Mouse (Mus musculus) cerebellum, adult (tissue): ENCODE data around the gene Kcnip1.

ENCODE experiments used
- ATAC-seq: cut with Nextera tagmentation; 2 replicates; pipeline ENCODE4 v1.9.2; 2017; ENCODE audit warnings: mild to moderate bottlenecking, moderate library complexity, mixed read lengths; ENCODE audit not compliant: insufficient number of reproducible peaks, low FRiP score, low TSS enrichment

Kcnip1 gene

GRCm38 (mm10) chr11:33993496-33993895 is 544 bp upstream of the Kcnip1 start:
- ATAC-seq: no peak

DNA sequence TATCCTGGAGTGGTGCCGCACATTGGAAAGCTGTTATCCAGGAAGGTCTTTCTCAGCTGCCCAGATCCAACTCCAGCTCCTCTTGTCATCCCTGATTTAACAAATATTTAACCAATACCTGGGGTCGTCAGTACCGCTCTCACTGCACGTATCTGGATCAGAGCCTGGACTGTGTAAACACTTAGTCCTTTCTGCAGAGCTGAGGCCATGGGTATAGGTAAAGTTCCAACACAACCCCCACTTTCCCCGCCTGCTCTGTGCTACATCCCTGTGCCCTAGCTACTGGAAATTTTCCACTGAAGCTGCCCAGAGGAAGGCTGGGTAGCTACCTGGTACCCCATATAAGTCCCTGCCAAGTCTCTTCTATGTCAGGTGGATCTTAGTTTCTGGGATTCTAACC is 3.0 kb downstream of the Kcnip1 start:
- ATAC-seq: no peak

DNA sequence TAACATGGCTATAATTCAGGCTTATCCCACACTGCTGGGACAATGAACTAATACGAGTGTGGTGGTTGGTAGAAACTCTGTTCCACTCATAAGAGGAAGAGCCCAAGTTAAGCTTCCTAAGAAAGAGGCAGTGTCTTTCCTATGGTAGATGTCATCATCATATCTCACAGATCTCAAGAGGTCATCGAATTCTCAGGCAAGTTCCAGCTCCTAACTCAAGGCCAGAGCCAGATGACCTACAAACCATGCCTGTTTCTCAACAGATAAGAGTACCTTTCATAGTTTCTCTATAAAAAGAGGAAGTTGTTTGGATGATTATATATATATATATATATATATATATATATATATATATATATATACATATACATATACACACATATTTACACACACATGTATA is 6.4 kb downstream of the Kcnip1 start:
- ATAC-seq: no peak

GRCm38 (mm10) chr11:33980146-33980545 is 12.8 kb downstream of the Kcnip1 start:
- ATAC-seq: no peak

DNA sequence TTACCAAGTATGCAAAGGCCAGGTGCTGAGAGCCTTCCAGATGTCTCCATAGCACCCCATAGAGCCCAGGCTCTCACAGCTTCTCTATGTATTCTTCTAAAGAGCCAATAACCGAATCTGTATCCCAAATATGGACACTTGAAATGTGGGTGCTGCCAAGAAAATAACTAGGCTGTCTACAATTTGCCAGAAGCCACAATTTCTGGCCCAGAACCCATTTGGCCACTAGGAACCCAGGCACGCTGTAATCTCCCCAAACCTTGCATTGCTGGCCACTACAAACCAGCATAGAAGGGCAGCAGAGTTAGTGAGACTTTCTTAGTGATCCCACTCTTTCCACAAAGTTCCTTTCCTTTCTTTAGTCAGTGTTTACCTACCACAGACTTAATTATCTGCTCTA is 17.8 kb downstream of the Kcnip1 start:
- no peak for ATAC-seq

DNA sequence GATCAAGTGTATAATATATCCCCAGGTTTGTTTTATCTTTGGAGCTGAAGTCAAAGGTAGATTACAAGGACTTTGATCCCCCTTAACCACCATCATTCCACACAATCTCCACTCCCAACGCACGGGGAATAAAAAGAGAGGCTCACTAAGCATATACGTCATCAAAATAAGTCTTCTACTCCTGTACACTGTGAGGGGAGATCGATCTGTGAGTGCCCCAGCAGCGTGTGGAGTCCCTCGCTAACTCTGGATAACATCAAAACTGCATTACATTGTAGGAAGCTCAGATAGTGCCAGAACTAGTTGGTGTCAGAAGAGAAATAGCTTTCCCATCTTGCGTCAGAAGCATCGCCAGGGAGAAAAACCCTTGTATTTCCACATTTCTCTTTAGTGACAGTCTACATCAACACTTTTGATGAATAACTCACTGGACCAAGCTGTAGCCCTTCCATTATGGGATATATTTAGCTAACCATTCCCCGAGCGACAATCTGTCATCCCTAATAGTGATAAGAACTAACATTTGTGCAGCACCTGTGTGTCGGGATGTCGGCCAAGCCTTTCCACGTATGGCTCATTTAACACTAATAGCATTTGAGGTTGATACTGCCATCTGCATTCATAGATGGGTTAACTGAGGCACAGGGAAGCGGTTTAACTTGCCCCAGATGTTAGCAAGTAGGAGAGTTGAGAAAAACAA is 18.5 kb downstream of the Kcnip1 start:
- ATAC-seq: no peak

DNA sequence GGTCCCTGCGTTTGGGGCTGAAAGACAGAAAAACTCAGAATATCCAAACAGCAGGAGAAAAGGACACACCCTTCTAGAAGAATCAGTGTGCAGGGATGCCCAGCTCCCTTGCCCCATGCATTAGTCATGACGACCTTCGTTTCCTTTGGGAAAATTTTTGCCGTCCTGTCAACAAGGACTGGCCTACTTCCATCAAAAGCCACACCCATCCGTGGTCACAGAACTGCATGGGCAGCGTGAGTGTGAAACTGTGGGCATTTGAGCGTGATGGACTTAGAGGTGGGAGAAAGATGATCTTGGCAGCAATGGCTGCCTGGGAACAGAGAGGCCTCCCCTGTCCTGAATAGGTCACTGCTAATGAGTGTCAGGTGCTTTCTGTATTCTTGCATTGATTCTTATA is 20.8 kb downstream of the Kcnip1 start:
- no peak for ATAC-seq

GRCm38 (mm10) chr11:33969199-33969598 is 23.8 kb downstream of the Kcnip1 start:
- no peak for ATAC-seq

DNA sequence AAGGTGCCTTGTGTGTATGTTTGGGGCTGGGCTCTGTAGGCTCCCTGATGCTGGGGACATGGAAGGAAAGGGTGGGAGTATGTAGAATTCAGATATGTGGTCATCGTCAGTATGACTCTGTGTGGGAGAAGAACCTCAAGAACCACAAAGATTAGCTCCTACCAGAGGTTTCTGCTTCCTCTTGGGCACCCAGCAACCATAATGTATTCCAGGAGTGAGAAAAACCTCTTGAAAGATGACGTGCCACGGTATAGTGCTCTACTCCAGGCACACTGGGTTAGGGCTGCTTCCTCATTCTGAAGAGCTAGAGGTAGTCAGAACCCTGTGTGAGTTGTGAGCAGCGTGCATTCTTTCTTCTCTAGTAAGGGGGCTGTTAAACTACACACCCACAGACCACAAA is 25.2 kb downstream of the Kcnip1 start:
- ATAC-seq: no peak

DNA sequence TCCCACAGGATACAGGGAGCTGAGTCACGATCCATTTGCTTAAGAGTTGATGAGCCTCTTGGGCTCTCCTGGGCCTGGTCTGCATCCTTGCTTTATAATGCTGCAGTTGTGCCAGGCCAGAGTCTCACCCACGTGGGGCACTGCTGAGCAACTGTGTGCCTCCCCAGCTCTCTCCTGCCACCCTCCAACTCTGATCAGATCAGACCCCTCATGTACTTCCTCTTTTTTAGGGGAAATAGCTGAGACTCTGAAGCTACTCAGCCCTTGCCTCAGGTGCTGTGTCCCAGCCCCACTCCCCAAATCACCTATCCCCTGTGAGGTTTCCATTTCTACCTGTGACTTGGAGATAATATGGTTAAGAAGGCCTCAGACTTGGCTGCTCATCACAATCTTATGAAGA is 27.6 kb downstream of the Kcnip1 start:
- no peak for ATAC-seq

GRCm38 (mm10) chr11:33962688-33963407 is 30.1 kb downstream of the Kcnip1 start, which contains the start of gene Kcnmb1:
TSS of gene Kcnmb1 (plus strand) at chr11:33963013.
- ATAC-seq: no peak

DNA sequence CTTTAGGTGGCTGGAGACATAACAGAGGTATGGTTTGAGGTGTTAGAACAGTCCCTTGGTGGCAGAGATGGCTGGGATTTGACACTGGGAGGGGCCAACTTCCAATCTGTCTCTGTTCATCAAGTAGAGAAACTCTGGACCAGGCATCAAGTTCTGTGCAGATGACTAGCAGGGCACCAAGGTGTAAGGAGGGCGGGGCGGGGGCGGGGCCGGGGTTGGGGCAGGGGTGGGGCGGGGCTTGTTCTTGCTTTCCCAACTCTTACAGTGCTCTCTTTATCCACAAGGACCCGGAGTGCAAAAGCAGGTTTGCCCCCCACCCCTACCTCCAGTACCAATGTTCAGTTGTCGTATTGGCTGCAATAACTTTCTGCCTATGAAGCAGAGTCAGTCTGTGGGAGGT is 30.8 kb downstream of the Kcnip1 start:
- no peak for ATAC-seq

GRCm38 (mm10) chr11:33958713-33959112 is 34.2 kb downstream of the Kcnip1 start:
- no peak for ATAC-seq

DNA sequence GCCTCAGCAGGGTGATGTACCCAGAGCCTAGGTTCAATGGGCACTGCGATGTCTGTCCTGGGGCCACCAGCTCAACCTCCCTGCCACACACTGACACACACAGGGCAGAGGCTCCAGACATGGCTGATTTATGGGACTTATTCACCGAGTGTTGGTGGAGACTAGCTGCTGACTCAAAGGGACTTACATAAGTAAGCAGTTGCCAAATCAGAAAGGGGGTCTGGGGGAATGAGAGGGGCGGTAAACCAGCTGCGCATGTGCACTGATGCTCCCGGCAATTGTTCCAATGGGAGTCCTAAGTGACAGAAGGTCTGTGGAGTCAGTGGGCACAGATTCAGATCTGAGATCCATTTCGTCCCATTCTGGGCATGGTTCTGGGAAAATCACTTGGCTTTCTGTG is 35.4 kb downstream of the Kcnip1 start:
- no peak for ATAC-seq

DNA sequence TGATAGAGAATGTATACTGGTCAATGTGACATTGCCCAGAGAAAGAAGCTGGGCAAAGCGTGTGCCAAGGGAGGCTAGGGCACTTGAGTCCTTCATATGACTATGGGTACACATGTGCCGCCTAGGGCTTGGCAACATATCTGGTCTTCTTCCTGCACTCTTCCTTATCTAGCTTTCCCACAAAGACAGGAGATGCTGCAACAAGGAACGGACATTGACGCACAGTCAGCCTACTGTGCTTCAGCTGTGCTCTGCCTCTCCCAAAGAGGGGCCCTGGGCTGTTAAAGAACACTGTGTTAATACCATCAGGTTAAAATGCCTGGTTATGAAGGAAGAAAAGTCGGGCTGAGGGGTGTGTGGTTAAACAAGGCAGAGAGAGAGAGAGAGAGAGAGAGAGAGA is 36.3 kb downstream of the Kcnip1 start:
- no peak for ATAC-seq

- ATAC-seq: no peak
These were observed 37.0 kb downstream of the Kcnip1 start for GRCm38 (mm10) chr11:33955982-33956381.

- no peak for ATAC-seq
These were observed 41.0 kb downstream of the Kcnip1 start for GRCm38 (mm10) chr11:33951684-33952625.

DNA sequence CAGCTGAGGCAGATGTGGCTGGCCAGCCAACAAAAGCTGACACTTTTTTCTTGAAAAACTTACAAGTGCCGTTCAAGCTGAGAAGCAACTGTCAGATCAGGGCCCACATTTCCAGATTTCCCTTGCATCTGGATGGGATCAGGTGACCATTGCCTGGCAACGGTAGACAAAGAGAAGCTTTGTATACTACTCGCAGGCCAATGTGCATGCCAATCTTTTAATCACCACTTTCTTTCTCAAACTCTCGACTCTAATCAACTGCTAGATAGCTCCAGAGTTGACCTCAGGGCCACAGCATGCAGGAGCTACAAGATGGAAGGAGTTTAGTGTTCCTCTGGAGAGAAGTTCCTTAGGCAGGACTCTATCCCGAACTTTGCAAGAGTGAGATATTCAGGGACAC is 41.8 kb downstream of the Kcnip1 start:
- no peak for ATAC-seq

DNA sequence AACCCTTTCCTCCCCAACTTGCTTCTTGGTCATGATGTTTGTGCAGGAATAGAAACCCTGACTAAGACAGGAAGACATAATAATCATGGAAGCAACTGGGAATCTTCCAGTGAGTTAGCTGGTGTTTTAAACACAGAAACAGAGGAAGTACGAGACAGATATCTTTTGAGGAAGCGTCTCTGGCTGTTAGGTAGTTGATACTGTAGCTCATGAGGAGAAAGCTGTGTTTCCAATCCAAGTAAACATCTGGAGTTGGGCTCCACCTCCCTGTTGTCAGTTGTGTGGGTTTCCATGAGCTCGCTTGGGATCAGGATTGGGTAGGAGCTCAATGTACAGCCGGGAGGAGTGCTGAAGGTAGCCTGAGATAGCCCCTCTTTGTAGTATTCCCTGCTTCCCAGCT is 46.5 kb downstream of the Kcnip1 start:
- no peak for ATAC-seq

DNA sequence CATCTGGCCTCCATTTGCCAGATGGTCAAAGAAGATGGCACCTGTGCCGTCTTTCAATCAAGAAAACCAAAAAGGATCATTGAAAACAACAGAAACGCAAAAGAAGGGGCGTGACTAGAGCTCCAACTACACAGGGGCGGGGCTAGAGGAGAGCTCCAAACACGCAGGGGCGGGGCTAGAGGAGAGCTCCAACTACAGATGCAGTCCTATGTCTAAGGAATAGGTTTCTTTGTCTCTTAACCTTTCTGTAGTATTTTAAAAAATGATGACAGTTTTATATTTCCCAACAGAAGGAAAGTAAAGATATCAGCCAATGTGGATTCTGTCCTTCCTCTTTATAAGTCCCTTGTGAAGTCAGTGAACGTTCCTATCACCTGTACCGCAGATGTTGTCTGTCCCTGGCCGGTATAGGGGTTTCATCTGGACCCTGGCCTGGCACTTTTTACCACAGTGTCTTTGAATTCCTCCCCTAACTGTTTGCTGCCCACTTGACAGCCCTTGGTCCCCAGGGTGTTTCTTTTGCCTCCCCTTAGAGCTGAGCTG is 48.1 kb downstream of the Kcnip1 start:
- no peak for ATAC-seq
